Mouse (Mus musculus): ENCODE measurements around the gene Adam12.

DNA sequence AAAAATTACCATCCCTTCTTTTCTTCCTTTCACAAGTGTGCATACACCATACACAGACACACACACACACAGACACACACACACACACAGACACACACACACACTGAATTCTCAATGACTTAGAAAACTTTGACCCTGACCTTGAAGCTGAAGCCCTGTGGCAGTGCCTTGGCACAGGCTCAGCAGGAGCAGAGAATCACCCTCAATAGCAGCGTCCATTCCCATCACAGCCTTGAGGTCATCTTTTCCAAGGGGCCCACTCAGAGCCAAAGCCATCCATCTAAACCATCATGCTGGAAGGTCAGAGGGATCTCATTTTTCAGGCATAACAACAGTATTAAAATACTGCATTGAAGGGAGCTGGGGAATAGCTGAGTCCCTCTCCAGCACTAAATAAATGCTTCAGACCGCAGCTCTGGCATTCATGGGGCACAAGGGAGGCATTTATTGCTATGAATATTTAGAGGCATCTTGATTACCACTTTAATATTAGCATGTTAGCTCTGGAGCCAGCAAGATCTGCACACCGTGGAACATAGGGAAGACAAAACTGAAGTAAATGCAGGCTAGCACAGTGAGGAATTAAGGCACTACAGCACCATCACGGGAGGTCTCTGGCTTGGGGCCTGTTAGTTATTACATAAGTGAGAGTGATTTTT lies 92.5 kb downstream of the Adam12 start:
- TF ChIP-seq CTCF (IDR thresholded peaks at IDR 0.05; ENCODE audit: low read depth, low read length) (no peak), POLR2A (IDR thresholded peaks at IDR 0.05; ENCODE audit: insufficient read depth, low read length) (no peak), EP300 (IDR thresholded peaks at IDR 0.05; ENCODE audit: insufficient read depth, low read depth, low read length) (no peak)

Data from ES-Bruce4 (cell line).